Mouse (Mus musculus): ENCODE measurements around the gene Ptpn14.

Ptpn14 gene

DNA sequence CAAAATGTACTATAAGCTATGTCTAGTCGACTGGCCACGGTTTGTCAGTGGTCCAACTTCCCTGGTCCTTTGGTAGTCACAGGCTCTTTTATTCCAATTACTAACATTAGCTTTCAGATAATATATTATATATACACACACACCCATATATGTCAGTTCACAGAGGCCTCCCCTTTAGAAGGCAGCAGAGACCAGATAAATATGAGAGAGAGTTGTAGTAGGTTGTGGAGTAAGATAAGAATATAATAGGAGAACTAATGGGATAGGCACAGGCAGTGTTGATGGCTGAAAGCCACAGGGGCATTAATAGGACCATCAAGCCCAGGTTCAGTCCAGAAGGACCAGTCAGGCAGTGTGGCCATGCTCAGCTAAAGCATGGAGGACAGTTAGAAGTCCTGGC is 80.4 kb downstream of the Ptpn14 start:
- DNase-seq (ENCODE audit: low spot score in 2 of 2): no peak

DNA sequence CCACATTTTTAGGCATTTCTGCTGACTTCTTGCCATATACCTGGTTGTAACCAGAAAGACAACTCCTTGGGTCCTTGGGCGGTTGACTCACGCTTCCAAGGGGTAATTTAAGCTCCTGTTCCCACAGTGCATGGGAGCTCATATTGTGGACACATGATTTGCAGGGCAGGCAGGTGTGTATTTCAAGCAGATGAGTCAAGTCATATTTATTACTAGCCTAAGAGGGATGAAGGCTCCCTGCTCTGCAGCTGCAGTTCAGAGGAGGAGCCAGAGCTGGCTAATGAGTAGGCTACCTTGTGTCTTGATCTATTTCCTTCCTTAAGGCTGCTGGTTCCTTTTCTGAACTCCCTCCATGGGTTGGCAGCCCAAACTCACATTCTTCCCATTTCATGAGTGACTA is 83.7 kb downstream of the Ptpn14 start:
- no peak for DNase-seq (ENCODE audit: low spot score in 2 of 2)

GRCm38 (mm10) chr1:189814385-189814784 is 86.3 kb downstream of the Ptpn14 start:
- DNase-seq (ENCODE audit: low spot score in 2 of 2): no peak

DNA sequence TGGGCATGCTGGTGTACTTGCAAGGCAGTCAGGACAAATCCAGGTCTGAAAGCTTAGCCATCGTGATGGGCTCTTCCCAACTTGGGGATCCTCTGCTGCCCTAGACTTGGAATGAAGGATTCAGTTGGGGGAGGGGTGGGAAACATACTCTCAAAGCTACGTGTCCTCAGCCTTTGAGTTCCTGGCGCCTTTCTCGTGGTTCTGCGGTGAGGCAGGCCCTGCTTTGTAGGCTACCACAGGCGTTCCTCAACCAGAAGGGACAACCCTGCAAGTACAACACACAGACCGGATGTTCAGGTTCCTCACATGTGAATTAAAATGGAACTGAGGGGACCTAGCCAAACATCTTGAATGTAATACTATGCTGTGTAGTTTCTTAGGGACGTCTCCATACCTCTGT is 89.0 kb downstream of the Ptpn14 start:
- no peak for DNase-seq (ENCODE audit: low spot score in 2 of 2)

GRCm38 (mm10) chr1:189817810-189818209 is 89.7 kb downstream of the Ptpn14 start:
- DNase-seq (ENCODE audit: low spot score in 2 of 2): peak in 1 of 2 experiments; percentile 23

DNA sequence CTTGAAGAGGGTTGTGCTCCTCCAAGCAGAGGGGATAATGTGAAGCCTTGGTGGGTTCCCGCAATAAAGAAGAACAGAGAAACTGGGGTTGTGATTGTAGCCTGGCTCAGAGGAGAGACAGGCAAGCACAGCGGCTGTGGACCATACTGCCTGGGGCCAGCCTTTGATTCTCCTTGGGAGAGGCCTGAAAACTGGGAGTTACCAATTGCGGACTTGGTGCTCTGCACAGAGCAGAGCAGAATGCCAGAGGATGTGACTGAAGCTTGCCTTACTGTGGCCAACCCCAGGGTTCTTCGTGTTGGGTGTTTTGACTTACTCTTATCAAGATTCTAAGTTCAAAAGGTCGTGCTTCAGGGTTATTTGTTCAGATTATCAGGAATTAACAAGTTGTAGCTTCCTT is 92.0 kb downstream of the Ptpn14 start:
- no peak for DNase-seq (ENCODE audit: low spot score in 2 of 2)

GRCm38 (mm10) chr1:189824436-189824835 is 96.4 kb downstream of the Ptpn14 start:
- no peak for DNase-seq (ENCODE audit: low spot score in 2 of 2)

GRCm38 (mm10) chr1:189830391-189830790 is 102.3 kb downstream of the Ptpn14 start:
- no peak for DNase-seq (ENCODE audit: low spot score in 2 of 2)

GRCm38 (mm10) chr1:189830797-189831232 is 102.7 kb downstream of the Ptpn14 start:
- DNase-seq (ENCODE audit: low spot score in 2 of 2): no peak

- no peak for DNase-seq (ENCODE audit: low spot score in 2 of 2)
Measured at GRCm38 (mm10) chr1:189833351-189833750, 105.3 kb downstream of the Ptpn14 start.

- no peak for DNase-seq (ENCODE audit: low spot score in 2 of 2)
Measured at GRCm38 (mm10) chr1:189834166-189834565, 106.1 kb downstream of the Ptpn14 start.

DNA sequence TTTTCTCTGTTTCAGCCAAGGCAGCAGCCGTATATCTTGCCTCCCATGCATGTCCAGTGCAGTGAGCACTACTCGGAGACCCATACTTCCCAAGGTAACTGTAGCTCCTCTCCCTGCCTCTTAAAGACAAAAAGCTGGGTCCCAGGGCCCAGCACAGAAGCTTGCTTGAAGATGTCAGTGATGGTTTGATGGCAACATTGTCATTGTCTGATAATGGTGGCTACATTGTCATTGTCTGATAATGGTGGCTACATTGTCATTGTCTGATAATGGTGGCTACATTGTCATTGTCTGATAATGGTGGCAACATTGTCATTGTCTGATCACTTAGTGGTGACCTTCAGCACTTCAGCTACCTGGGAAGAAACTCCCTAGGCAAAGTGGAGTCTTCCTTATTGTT is 118.3 kb downstream of the Ptpn14 start:
- DNase-seq (ENCODE audit: low spot score in 2 of 2): no peak

DNA sequence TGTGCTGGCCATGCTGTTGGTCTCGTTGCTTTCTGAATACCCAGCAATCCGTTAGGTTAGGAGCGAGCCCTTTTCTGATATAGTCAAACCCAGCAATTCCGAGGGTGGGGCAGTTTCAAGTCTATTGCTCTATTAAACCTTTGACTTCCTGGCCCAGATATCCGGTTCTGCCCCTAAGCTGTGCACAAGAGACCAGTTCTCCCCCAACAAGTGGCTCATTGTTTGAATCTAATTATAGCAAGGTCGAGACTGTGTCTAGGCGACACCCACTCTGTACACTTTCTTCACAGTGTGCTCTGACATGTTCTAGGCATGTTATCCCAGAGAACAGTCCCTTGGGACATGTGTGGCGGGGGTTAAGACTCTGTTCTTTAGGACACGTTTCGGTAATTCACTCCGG is 121.5 kb downstream of the Ptpn14 start:
- DNase-seq (ENCODE audit: low spot score in 2 of 2): no peak

DNA sequence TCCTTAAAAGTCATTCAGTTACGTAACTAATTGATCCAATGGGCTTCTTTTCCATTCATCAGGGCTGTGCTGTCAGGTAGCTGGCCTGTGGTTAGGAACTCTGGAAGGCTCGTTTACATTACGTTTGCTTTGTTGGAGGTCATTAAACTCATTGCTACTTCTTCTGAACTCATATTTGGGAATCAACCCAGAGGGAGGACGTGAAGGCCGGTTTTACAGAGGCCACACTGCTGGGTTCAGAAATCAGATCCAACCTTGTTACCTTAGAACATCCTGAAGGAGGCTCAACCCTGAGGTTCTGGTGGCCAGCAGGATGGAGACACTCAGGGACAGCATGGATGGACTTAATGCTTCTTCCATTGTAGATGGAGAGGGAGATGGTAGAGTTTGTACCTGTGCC is 124.0 kb downstream of the Ptpn14 start:
- DNase-seq (ENCODE audit: low spot score in 2 of 2): no peak

DNA sequence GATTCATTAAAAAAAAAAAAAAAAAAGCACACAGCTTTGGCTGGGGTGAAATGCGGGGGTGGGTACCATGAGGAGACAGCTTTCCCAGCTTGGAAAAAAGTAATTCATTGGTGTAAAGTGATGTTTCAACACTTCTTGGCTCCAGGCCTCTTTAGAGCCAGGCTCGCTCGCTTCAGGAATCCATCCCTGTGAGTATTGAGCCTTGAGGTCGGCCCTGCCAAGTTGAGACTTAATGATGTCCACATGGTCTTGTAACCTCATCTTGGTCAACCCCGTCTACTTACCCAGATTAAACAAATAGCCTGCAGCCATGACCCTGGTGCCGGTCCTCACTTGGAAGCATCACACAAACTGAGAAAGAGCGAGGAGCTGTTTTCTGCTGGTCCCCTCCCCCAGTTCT is 124.4 kb downstream of the Ptpn14 start:
- peak in 1 of 2 experiments; percentile 45 for DNase-seq (ENCODE audit: low spot score in 2 of 2)

DNA sequence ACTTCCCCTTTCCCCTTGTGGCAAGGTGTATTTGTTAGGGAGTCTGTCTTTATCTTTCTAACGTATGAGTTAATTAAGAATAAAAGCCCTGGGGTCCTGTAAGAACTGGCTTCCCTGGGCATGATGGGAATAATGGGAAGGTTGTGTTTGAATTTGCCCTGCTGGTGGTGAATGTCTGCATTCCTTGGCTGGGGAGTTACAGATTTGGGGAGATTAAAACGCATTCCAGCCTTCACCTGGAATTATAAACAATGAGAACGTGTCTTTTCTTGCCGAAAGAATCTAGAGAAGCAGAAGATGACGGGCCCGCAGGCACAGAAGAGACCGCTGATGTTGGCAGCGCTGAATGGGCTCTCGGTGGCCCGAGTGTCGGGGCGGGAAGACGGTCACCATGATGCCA is 126.6 kb downstream of the Ptpn14 start:
- no peak for DNase-seq (ENCODE audit: low spot score in 2 of 2)

- DNase-seq (ENCODE audit: low spot score in 2 of 2): no peak
Measured at GRCm38 (mm10) chr1:189855739-189856138, 127.7 kb downstream of the Ptpn14 start.

- DNase-seq (ENCODE audit: low spot score in 2 of 2): no peak
Measured at GRCm38 (mm10) chr1:189858377-189858776, 130.3 kb downstream of the Ptpn14 start.

GRCm38 (mm10) chr1:189860112-189860941 is 132.3 kb downstream of the Ptpn14 start:
- DNase-seq (ENCODE audit: low spot score in 2 of 2): no peak

- peak in 1 of 2 experiments; percentile 46 for DNase-seq (ENCODE audit: low spot score in 2 of 2)
Measured at GRCm38 (mm10) chr1:189860942-189861315, 132.9 kb downstream of the Ptpn14 start.

DNA sequence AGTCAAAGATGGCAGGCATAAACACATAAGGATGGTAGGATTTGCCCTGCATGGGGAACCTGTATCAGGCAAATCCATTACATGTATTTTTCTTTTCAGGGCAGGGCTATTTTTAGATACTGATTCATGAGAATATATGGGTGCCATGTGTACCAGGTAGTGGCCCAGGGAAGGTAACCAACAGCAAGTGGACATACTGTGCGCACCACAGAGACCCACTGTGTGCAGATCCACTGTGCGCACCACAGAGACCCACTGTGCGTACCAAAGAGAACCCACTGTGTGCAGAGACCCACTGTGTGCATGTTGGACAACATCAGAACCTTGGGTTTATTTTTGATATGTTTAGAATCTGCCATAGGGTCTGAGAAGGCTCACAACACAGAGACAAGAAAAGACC is 135.7 kb downstream of the Ptpn14 start:
- DNase-seq (ENCODE audit: low spot score in 2 of 2): no peak

- no peak for DNase-seq (ENCODE audit: low spot score in 2 of 2)
Measured at GRCm38 (mm10) chr1:189864301-189864700, 136.2 kb downstream of the Ptpn14 start.

- no peak for DNase-seq (ENCODE audit: low spot score in 2 of 2)
Measured at GRCm38 (mm10) chr1:189864846-189865560, 136.9 kb downstream of the Ptpn14 start.
